Mouse (Mus musculus) gastrocnemius, postnatal 4 days (tissue): Measurements from ENCODE around the gene Vasp. TPM values are rescaled to one million over a fixed set of nuclear protein-coding genes. Genes with fewer than 3 reads are reported as not detected.
A peak's percentile ranks its signal among the peaks of the same experiment; 100 is the strongest.

ENCODE experiments used
- DNase-seq, 2 experiments: peaks; one replicate each; pipeline ENCODE4 v3.0.0; 2021 to 2022; ENCODE audit warnings: low spot score in 2 of 2, mixed read lengths in 2 of 2
- long read RNA-seq, 2 experiments: library from polyadenylated mRNA; stranded (forward); transcript quantifications; one replicate each; pipeline ENCODE4 v2.0.0; 2021
- total RNA-seq, 2 experiments: library from RNA; stranded (reverse); gene quantifications; 2 replicates each; pipeline ENCODE4 v1.2.3; 2021

The Vasp gene
- total RNA-seq: 10 to 100 TPM; 65.3 to 71.9 TPM
- long read RNA-seq, experiment 1, transcript Vasp-201 (13 exons, 2,215 nt): major isoform, 21 of 30 reads
- long read RNA-seq, experiment 1, partial matches to known transcripts: 3 of 30 reads
- long read RNA-seq, experiment 1, other reads (novel, unspliced or antisense): 6 of 30 reads
- long read RNA-seq, experiment 2, transcript Vasp-201 (13 exons, 2,215 nt): major isoform, 17 of 36 reads
- long read RNA-seq, experiment 2, partial matches to known transcripts: 6 of 36 reads
- long read RNA-seq, experiment 2, other reads (novel, unspliced or antisense): 13 of 36 reads

DNA sequence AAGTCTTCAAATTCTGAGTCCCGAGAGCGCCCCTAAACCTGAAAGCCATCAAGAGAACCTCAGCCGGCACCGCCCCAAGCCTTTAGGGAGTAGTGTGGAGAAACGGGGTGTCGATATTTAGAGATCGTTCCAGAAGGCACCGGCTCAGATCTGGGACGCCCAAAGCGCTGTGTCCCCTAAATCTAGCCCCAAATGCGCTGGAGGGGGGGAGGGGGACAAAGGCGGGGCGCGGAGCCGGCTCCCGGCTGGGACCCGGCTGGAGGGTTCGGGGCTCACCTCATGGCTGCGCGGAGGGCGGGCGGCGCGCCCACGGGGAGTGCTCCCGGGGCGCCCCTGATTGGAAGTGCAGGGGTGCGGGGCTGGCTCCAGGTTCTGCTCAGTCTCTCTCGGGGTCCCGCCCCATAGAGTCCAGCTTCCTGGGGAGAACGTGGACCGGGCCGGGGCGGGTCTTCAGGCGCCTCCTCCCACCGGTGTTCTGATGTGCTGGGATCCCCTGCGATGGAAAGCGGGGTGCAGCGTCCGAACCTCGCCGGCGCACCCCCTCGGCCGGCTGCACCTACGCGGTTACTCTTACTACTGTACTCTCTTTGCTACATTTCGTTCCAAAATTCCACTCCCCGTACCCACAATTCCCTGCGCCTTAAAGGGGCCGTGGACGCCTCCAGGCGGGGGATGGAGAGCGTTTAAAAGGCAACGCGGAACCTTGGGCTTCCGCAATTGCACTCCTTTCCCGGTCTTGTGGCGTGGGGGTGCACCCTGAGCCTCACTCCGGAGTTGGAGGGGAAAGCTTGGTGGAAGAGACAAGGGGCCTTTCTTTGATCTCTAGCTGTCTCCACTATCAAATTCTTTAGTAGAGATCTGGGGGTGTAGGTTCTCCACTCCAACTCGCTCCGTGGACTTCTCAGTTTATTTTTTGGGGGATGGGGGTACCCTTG, at the start of gene Vasp:
Gene Vasp (minus strand): TSS at position 580 of the 935 bp plus-strand sequence.
- DNase-seq: peak; percentile 53 to 78

- no peak for DNase-seq
Observed at GRCm38 (mm10) chr7:19320637-19321036, 49.0 kb upstream of the Vasp start.

DNA sequence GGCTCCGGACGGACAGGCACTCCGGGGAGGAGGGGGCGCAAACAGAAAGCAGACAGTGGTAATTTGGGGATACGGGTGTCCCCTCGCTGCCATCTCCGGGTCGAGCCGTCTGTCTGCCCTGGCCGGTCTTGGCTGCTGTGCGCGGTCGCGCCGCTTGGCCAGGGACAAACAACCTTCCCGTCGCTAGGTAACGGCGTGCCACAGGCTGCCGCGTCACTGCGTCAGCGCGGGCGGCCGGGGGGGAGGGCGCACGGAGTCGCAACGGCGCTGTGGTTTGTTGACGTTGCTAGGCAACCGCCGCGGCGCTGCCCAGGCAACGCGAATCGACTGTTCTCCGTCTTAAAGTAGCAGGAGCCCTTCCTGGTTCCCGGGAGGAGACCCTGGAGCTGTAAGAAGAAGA, 48.3 kb upstream of the Vasp start:
- peak; percentile 89 to 96 for DNase-seq

DNA sequence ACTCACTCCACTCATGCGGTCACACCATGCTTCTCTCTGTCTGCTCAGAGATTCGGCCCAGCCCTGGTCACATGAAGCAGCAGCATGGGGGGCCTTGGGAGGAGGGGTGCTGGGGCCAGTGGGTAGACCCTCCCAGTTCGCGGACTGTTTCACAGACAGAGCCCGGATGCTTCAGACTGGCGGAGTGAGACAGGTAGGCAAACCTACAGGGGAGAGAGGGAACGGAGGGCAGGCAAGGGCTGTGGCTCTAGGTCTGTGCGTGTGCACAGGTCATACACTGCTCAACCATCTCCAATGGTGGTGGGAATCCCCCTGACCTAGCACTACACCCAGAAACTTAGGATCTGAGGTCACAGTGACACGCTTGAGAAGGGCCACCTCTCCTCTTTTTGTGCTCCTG, 47.8 kb upstream of the Vasp start:
- no peak for DNase-seq

DNA sequence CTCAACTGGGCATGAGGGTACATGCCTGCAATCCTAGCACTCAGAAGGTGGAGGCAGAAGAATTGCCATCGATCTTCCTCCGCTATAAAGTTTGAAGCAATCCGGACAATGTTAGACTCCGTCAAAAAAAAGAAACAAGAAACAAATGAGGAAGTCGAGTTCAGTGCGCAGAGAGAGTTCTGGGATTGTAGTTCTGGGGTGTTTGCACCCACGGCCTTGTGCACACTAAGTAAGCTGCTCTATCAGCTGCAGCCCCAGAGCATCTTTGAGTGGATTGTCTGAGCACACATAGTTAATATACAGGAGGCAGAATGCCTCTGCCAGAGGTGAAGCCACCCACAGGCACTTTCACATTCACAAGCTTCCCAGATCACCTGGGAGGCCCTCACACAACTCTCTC, 47.1 kb upstream of the Vasp start:
- DNase-seq: no peak

GRCm38 (mm10) chr7:19318201-19318600, 46.6 kb upstream of the Vasp start:
- no peak for DNase-seq

DNA sequence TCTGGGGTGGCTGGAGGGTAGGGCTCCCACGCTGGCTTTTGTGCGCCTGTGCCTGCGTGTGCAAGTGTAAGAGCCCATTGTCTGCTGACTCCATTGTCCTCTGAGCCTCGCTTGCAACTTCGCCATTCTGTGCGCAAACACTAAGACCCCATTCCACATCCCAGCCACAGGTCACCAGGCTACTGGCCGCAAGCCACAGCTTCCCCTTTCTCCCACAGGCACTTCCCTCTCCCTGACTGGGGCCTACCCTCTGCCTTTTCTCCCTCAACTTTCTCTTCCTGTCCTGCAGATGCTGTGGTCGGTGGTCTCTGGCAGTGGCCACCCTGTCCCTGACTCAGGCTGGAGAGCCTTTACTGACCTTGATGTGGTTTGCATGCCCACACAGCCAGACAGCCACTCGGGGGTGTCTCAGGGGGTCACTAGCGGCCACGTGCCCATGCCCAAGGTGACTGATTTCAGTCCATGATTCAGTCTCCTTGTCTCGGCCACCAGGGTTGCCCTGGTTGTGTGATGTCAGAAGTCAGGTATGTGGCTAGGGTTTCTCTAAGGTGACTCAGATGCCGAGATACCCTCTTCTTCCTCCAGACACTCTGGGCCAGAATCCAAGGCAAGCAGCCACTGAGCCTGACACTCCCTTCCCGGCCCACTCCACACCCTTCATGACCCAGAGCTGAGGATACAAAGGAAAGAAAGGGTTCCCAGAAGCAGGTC, 45.0 kb upstream of the Vasp start:
- no peak for DNase-seq

- no peak for DNase-seq
Observed at GRCm38 (mm10) chr7:19314033-19314432, 42.4 kb upstream of the Vasp start.

DNA sequence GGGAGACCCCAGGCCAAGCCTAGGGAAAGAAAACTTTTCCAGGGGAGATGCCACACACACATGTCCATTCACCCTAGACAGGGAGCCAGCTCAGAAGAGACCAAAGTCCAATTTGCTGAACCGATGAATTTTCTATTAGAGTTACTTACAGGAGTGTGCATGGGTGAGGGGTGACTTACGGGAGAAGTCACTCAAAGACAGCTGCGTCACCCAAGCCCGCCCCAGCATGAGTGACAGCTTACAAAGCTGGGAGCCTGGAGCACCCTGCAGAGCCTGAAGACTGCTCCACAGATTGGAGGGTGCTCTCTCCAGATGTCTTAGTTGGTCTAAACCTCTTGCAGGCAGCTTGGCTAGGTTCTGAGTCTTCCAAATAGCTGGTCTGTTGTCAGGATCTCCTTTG, 40.4 kb upstream of the Vasp start:
- no peak for DNase-seq

DNA sequence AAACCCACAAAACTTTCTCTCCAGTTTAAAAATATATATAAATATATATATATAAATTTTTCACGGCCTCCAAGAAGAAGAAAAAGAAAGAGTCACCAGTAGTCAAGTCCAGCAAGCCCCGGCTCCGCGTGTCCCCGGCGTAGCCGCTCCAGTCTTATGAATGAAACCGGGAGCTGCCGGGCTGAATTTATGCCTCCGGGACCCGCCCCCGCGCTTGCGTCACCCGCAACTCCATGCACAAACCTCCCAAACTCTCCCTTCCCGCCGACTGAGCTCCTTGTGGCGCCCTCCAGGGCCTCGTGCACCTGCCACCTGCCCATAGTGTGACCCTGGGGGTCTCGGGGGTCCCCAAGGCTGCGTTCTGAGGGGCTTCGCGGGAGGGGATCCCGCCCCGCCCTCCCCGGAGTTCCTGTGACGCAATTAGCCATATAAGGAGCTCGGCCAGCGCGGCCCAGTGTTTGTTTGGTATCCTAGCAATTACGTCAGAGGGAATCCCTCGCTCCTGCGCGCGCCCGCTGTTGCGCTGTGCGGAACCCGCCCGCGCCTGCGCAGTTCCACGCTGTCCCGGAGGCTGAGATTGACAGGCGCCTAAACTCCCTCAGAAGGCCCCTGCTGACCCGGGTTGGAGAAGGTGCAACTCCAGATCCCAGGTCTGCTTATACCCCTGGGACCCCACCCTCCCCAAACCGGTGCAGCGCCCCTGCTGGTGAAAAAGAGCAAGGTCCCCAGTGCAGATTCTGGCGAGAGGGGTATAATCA, 38.4 kb upstream of the Vasp start, which contains the start of gene Fosb:
Gene Fosb (minus strand): TSS at position 168 of the 758 bp plus-strand sequence.
- DNase-seq: peak; percentile 92 to 96

DNA sequence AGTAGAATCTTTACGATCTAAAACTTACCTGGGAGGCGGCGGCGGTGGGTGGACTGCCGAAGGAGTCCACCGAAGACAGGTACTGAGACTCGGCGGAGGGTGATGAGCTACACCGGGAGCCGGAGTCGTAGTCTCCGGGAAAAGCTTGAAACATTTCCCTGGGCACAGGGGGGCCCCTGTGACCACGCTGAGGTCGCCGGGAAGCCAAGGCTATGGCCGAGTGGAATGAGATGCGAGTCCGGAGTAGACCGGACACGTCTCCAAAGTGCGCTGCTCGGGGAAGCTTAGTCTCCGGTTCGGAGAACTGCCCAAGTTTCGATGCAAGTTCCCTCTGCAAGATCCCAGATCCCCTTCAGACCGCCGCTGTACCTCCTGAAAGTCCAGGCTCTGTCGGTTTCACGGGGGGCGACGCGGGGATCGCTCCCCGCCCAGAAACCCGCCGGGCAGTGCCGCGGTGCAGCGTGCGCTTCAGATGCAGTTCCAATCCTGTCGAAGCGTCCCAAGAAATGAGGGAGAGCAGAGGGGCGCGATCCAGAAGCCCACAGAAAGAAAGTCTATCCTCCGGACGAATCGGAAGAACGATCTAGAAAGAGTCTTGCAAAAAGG, 37.8 kb upstream of the Vasp start:
- no peak for DNase-seq

DNA sequence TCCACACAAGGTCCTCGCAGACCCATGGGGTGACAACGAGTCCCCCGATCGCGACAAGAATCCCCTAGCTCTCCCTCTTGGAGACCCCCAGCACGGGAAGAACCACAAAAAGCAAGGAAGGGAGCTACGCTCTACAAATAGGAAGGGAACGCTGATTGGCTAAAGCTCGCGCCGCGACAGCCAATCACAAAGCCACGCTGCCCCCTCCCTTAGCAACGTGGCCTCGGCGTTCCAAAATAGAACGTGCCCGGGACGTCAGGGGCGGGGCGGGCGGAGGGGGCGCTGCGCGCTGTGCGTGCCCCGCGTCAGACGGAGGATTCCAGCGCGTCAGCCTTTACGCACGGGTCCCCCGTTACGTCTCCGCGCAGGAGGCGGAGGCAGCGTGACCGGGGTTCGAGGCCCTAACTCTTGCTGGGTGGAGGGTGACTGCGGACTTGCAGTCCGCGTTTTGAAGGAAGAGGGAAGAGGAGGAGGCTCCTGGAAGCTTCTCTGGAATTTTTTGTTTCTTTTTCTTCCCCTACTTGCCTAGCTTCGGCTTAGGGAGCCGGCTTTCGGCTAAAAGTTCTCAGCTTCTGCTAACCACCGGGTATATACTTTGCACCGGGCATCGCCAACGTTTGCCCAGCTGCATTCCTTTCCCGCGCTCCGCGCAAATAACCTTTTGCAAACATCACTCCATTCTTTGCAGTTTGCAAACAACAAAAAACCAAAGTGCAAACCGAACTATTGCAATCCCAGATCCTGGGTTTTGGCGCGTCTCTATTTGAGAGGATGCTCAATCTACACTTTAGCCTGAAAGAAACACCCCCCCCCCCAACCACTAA, 37.0 kb upstream of the Vasp start:
- DNase-seq: peak; percentile 95

DNA sequence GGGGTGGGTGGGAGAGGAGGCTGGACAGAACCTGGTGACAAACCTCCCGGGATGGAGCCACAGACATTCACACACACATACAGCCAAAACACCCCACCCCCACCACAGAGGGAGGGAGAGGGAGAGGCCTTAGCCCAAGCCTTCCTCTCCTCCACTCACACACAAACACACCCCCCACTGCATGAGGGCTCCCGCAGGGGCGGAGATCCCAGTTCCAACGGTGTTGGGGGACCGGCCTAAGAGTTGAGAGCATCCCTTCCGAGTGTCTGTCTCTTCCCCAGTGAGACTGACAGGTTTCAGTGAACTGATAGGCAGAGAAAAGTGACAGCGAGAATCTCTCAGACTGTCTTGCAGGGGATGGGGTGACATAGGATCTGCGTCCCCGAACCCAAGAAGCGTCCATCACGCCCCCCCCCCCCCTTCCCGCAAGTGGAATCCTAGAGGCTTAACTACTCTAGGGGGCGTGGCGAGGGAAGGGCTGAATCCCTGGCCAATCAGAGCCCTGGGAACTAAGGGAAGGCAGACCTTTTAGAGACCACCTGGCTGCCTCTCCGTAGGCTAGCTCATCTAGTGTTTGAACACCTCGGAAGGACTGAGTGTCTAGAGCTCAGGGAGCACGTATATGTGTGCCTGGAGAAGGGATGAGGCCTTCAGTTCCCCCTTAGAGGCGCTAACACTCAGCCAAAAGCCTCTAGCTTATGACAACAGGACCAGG, 36.3 kb upstream of the Vasp start:
- DNase-seq: peak in 1 of 2 experiments; percentile 74

GRCm38 (mm10) chr7:19306819-19307738, 35.5 kb upstream of the Vasp start:
- no peak for DNase-seq

DNA sequence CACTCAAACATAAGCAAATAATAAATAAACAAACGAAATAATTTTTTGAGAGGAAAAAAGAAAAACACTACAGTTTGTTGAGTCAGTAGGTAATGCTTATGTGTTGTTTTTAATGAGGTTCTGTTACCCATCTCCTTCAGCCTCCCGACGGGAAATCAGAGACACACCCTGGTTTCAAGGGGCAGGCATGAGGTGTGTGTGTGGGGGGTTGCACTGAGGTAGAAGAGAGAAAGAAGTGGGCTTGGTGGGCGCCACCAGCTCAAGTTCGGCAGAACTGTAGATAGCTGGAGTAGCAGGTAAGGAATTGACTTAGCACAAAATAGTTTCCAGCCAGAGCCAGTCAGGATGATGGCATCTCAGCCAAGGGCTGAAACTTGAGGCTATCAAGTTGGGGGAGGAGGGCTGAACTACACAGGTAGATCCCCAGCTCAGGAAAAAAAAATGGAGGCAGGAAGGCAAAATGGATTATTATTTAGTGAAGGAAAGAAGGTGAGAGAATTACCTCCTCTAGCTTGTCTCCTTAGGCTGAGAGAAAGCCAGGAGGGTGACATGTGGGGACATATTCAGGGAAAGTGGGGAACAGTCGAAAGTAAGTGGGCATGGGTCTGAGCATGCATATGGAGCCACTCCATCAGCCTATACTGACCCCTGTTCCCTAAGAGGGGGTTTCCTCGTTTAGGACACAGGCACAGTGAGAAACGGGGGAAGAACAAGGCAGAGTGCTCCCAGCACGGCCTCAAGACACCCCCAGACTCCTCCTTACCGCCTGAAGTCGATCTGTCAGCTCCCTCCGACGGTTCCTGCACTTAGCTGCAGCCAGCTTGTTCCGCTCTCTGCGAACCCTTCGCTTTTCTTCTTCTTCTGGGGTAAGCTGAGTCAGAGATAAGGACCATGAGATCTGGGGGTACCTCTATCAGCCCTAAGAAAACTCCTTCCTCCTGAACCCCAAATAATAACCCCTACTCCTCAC, 34.5 kb upstream of the Vasp start:
- DNase-seq: no peak

DNA sequence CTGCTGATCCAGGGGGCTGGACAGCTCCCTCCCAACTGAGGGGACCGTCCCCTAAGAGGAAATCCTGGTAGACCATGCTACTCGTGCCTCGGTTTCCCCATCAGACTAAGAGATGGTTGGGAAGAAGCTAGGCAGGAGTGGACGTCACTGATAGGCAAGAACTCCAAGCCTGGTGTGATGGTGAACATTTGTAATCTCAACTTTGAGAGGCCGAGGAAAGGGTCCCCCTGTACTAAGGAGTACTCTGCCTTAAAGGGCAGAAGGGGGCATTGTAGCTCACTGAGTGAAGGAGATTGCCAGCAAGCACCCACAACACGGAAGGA, 33.8 kb upstream of the Vasp start:
- DNase-seq: no peak
